Mouse (Mus musculus): ENCODE measurements around the gene Slc7a1. TPM values are rescaled to one million over a fixed set of nuclear protein-coding genes. Genes with fewer than 3 reads are reported as not detected.

Gene Slc7a1
- polyA plus RNA-seq, 1 experiment from 2014 or later = 18.3 TPM

DNA sequence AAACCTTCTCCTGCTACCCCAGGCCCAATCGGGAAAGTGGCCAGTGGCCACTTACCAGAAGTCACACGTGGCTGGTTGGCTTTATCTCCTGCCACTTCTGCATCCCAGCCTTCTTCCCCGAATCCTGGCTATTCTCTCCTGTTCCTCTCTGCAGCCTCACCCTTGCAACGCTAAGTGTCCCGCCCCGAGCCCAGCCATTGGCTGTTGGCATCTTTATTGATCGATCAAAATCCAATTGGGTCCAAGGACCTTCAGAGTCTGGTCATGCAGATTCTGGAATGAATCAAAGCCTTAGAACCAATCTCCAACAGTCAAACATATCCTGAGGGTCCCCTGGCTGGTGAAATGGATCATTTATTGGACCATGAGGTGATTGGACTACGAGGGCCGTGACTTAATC, 18.7 kb upstream of the Slc7a1 start:
- H3K27ac ChIP-seq (ENCODE audit: low read depth, low read length) = no peak overlapping the region
- H3K9ac ChIP-seq (ENCODE audit: low read length) = no peak overlapping the region
- H3K27me3 ChIP-seq (ENCODE audit: control insufficient read depth, insufficient read depth, low read length) = no peaks in the 10 kb centered on the region
- H3K4me1 ChIP-seq (ENCODE audit: control insufficient read depth, insufficient read depth, low read length) = no peaks in the 10 kb centered on the region
- no peak overlapping the region for H3K4me3 ChIP-seq (ENCODE audit: low read depth, low read length)
- no peaks in the 10 kb centered on the region for H3K36me3 ChIP-seq (ENCODE audit: control insufficient read depth, insufficient read depth, low read length)
- H3K4me2 ChIP-seq = no peak overlapping the region
- no peaks in the 10 kb centered on the region for H3K9me3 ChIP-seq (ENCODE audit: control insufficient read depth, low read length)
- WGBS = 93% methylated on average over 9 of the region's 9 CpGs
- DNase-seq (ENCODE audit: low spot score, missing footprints) (no peak), ATAC-seq (ENCODE audit: low FRiP score) (no peak)

DNA sequence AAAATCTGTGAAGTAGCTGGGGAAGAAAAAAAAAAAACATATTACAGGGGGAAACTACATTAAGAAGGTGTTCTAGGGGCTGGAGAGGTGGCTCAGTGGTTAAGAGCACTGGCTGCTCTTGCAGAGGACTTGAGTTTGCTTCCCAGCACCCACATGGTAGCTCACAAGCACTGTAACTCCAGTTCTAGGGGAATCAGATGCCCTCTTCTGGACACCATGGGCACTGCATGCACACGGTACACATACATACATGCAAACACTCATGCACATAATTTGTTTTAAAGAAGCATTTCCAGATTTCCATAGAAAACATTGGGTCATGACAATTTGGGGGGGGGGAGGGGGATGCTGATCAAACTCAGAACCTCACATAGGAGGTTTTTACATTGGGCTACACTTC, 18.1 kb upstream of the Slc7a1 start:
- Histone ChIP-seq H3K9me3 (ENCODE audit: control insufficient read depth, low read length) (no peaks in the 10 kb centered on the region), H3K4me2 (no peak overlapping the region), H3K4me3 (ENCODE audit: low read depth, low read length) (no peak overlapping the region), H3K4me1 (ENCODE audit: control insufficient read depth, insufficient read depth, low read length) (no peaks in the 10 kb centered on the region), H3K9ac (ENCODE audit: low read length) (no peak overlapping the region), H3K36me3 (ENCODE audit: control insufficient read depth, insufficient read depth, low read length) (no peaks in the 10 kb centered on the region), H3K27ac (ENCODE audit: low read depth, low read length) (no peak overlapping the region), H3K27me3 (ENCODE audit: control insufficient read depth, insufficient read depth, low read length) (no peaks in the 10 kb centered on the region)
- WGBS = 95% methylated on average over 1 of the region's 1 CpGs
- DNase-seq (ENCODE audit: low spot score, missing footprints) = no peak
- no peak for ATAC-seq (ENCODE audit: low FRiP score)

DNA sequence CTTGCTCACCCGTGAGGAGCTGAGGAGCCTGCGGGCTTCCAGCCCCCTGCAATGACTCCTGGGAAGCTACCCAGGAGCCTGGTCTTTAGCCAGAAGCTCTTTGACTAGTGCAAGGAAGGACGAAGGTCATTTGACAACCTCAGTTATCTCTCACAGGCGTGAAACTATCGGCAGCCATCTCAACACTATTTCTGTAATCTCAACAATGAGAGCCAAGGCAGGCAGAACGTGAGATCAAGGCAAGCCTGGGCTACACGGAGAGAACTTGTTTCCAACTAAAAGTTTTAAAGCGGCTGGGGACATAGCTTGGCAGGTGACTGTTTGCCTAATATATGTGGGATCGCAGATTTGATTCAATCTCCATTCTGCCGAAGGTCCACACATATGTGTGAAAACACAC, 16.8 kb upstream of the Slc7a1 start:
- DNase-seq (ENCODE audit: low spot score, missing footprints) = peak; percentile 64
- WGBS = 76% methylated on average over 10 of the region's 10 CpGs

DNA sequence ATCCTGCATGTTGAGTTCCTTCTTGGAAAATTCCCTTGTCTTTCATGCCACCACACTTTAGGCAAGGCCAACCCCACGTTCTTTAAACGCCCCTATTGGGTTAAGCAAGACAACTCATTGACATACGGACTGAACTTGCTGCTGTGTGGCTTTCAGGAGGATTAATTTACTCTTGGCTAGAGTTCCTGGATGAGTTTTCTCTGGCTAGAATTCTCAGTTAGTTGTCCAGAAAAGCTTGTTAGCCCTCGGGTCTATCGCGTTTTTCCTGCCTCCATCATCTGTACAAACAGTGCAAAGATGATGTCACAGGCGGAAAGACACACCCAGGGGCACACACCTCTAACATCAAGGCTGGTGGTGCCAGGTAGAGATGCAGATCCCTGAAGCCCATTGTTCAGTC, 14.5 kb upstream of the Slc7a1 start:
- Histone ChIP-seq H3K4me3 (ENCODE audit: low read depth, low read length) (no peak overlapping the region), H3K4me1 (ENCODE audit: control insufficient read depth, insufficient read depth, low read length) (no peaks in the 10 kb centered on the region), H3K27ac (ENCODE audit: low read depth, low read length) (no peak overlapping the region), H3K4me2 (no peak overlapping the region), H3K36me3 (ENCODE audit: control insufficient read depth, insufficient read depth, low read length) (no peaks in the 10 kb centered on the region), H3K27me3 (ENCODE audit: control insufficient read depth, insufficient read depth, low read length) (no peaks in the 10 kb centered on the region), H3K9me3 (ENCODE audit: control insufficient read depth, low read length) (no peaks in the 10 kb centered on the region), H3K9ac (ENCODE audit: low read length) (no peak overlapping the region)
- 46% methylated on average over 7 of the region's 7 CpGs for WGBS
- no peak for DNase-seq (ENCODE audit: low spot score, missing footprints)
- no peak for ATAC-seq (ENCODE audit: low FRiP score)

More for the DNA sequence above, 16.8 kb upstream of the Slc7a1 start:
- ATAC-seq (ENCODE audit: low FRiP score) = no peak
- H3K27me3 ChIP-seq (ENCODE audit: control insufficient read depth, insufficient read depth, low read length) = no peaks in the 10 kb centered on the region
- no peaks in the 10 kb centered on the region for H3K36me3 ChIP-seq (ENCODE audit: control insufficient read depth, insufficient read depth, low read length)
- no peak overlapping the region for H3K27ac ChIP-seq (ENCODE audit: low read depth, low read length)
- no peaks in the 10 kb centered on the region for H3K9me3 ChIP-seq (ENCODE audit: control insufficient read depth, low read length)
- no peak overlapping the region for H3K4me2 ChIP-seq
- no peak overlapping the region for H3K4me3 ChIP-seq (ENCODE audit: low read depth, low read length)
- no peaks in the 10 kb centered on the region for H3K4me1 ChIP-seq (ENCODE audit: control insufficient read depth, insufficient read depth, low read length)
- no peak overlapping the region for H3K9ac ChIP-seq (ENCODE audit: low read length)

DNA sequence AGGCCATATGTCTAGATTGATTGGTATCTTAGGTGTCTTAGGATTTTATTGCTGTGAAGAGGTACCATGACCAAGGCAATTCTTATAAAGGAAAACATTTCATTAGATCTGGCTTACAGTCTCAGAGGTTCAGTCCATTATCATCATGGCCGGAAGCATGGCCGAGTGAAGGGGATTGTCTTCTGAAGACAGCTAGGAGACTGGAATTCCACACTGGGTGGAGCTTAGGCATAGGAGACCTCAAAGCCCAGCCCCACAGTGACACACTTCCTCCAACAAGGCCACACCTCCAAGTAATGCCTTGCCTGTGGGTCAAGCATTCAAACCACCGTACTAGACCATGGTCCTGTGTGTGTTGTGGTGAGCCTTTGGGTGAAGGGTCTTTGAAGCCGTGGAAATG, 12.8 kb upstream of the Slc7a1 start:
- Histone ChIP-seq H3K9me3 (ENCODE audit: control insufficient read depth, low read length) (no peaks in the 10 kb centered on the region), H3K4me2 (no peak overlapping the region), H3K4me3 (ENCODE audit: low read depth, low read length) (no peak overlapping the region), H3K36me3 (ENCODE audit: control insufficient read depth, insufficient read depth, low read length) (no peaks in the 10 kb centered on the region), H3K27ac (ENCODE audit: low read depth, low read length) (no peak overlapping the region), H3K27me3 (ENCODE audit: control insufficient read depth, insufficient read depth, low read length) (no peaks in the 10 kb centered on the region), H3K4me1 (ENCODE audit: control insufficient read depth, insufficient read depth, low read length) (no peaks in the 10 kb centered on the region), H3K9ac (ENCODE audit: low read length) (no peak overlapping the region)
- 94% methylated on average over 4 of the region's 4 CpGs for WGBS
- no peak for DNase-seq (ENCODE audit: low spot score, missing footprints)
- ATAC-seq (ENCODE audit: low FRiP score) = no peak

DNA sequence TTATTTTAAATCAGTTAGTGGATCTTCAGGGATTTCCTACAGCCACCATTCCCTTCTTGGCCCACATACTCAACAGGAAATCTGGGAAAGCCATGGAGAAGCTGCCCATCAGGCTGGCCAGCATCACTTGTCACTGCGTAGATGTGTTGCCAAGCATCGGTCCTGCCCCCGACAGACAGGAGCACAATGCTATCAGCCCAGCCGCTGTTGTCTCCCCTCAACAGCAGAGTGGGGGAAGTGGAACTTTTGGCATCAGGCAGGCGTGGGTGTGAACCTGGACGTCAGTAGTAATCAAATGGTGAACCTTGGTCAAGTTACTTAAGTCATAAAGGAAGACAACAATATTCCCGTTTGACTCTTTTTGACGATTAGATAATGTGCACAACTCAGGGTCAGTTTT, 9.8 kb upstream of the Slc7a1 start:
- Histone ChIP-seq H3K4me2 (no peak overlapping the region), H3K9ac (ENCODE audit: low read length) (no peak overlapping the region), H3K9me3 (ENCODE audit: control insufficient read depth, low read length) (no peaks in the 10 kb centered on the region), H3K27ac (ENCODE audit: low read depth, low read length) (no peak overlapping the region), H3K27me3 (ENCODE audit: control insufficient read depth, insufficient read depth, low read length) (no peaks in the 10 kb centered on the region), H3K4me1 (ENCODE audit: control insufficient read depth, insufficient read depth, low read length) (no peaks in the 10 kb centered on the region), H3K36me3 (ENCODE audit: control insufficient read depth, insufficient read depth, low read length) (no peaks in the 10 kb centered on the region), H3K4me3 (ENCODE audit: low read depth, low read length) (no peak overlapping the region)
- WGBS = 91% methylated on average over 8 of the region's 8 CpGs
- ATAC-seq (ENCODE audit: low FRiP score) = no peak
- no peak for DNase-seq (ENCODE audit: low spot score, missing footprints)

DNA sequence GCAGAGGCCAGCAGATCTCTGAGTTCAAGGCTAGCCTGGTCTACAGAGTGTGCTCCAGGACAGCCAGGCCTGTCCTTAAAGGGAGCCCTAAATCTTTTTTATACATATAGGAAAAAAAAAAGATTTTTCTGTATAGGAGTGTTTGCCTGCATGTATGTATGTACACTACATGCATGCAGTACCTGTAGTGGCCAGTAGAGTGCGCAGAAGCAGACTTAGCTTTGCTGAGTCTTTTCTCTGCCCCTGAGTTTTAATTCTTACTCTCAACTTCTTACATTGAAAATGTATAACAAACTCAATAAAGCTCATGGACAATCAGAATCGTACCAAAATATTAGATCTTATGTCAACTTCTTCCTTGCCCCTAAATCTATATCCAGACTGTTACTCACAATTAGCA, 7.2 kb upstream of the Slc7a1 start:
- DNase-seq (ENCODE audit: low spot score, missing footprints) = no peak
- no peak overlapping the region for H3K27ac ChIP-seq (ENCODE audit: low read depth, low read length)
- H3K27me3 ChIP-seq (ENCODE audit: control insufficient read depth, insufficient read depth, low read length) = no peaks in the 10 kb centered on the region
- no peak overlapping the region for H3K4me3 ChIP-seq (ENCODE audit: low read depth, low read length)
- 89% methylated on average over 2 of the region's 2 CpGs for WGBS
- no peaks in the 10 kb centered on the region for H3K4me1 ChIP-seq (ENCODE audit: control insufficient read depth, insufficient read depth, low read length)
- no peak overlapping the region for H3K4me2 ChIP-seq
- ATAC-seq (ENCODE audit: low FRiP score) = no peak
- no peaks in the 10 kb centered on the region for H3K36me3 ChIP-seq (ENCODE audit: control insufficient read depth, insufficient read depth, low read length)
- no peak overlapping the region for H3K9ac ChIP-seq (ENCODE audit: low read length)
- no peaks in the 10 kb centered on the region for H3K9me3 ChIP-seq (ENCODE audit: control insufficient read depth, low read length)

DNA sequence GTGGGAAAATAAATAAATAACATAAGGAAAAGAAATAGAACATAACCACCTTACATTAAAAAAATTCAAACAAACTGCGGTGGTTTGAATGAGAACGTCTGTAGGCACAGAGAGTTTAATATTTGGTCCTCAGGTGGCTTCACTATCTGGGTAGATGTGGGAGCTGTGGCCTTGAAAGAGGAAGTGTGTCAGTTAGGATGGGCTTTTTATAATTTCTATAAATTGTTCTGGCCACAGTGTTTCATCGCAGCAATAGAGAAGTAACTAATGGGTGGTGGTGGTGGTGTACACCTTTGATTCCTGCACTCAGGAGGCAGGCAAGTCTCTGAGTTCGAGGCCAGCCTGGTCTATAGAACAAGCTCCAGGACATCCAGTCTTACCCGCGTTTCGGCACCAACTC, 4.8 kb upstream of the Slc7a1 start:
- Histone ChIP-seq H3K27me3 (ENCODE audit: control insufficient read depth, insufficient read depth, low read length) (no peaks in the 10 kb centered on the region; the same call in 1 of the 2 replicates), H3K27ac (ENCODE audit: low read depth, low read length) (no peak overlapping the region), H3K4me2 (no peak overlapping the region), H3K36me3 (ENCODE audit: control insufficient read depth, insufficient read depth, low read length) (no peaks in the 10 kb centered on the region), H3K9me3 (ENCODE audit: control insufficient read depth, low read length) (no peaks in the 10 kb centered on the region), H3K4me1 (ENCODE audit: control insufficient read depth, insufficient read depth, low read length) (no peaks in the 10 kb centered on the region; the same call in 1 of the 2 replicates), H3K9ac (ENCODE audit: low read length) (no peak overlapping the region), H3K4me3 (ENCODE audit: low read depth, low read length) (no peak overlapping the region)
- WGBS = 94% methylated on average over 7 of the region's 7 CpGs
- DNase-seq (ENCODE audit: low spot score, missing footprints) (no peak), ATAC-seq (ENCODE audit: low FRiP score) (no peak)

DNA sequence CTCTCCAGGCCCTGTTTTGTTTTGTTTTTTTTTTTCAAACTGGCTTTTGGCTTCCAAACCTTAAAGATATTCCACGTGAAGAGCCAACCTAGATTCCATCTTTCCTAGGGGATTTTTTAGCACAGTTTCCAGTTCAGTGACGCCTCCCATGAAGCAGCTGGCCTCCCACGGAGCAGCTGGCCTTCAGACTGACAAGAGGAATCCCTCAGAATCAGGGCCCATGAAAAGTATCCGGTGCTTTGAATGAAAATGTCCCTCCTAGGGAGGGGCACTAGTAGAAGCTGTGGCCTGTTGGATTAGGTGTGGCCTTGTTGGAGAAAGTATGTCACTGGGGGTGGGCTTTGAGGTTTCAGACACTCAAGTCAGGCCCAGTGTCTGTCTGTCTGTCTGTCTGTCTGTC, 2.9 kb upstream of the Slc7a1 start:
- WGBS = 43% methylated on average over 4 of the region's 4 CpGs
- no peaks in the 10 kb centered on the region; the same call in 1 of the 2 replicates for H3K27me3 ChIP-seq (ENCODE audit: control insufficient read depth, insufficient read depth, low read length)
- DNase-seq (ENCODE audit: low spot score, missing footprints) = no peak

More for the DNA sequence above, 2.9 kb upstream of the Slc7a1 start:
- Histone ChIP-seq H3K4me3 (ENCODE audit: low read depth, low read length) (no peak overlapping the region), H3K9ac (ENCODE audit: low read length) (no peak overlapping the region), H3K9me3 (ENCODE audit: control insufficient read depth, low read length) (no peaks in the 10 kb centered on the region), H3K36me3 (ENCODE audit: control insufficient read depth, insufficient read depth, low read length) (no peaks in the 10 kb centered on the region), H3K4me1 (ENCODE audit: control insufficient read depth, insufficient read depth, low read length) (peaks cover 5% of the 10 kb centered on the region), H3K27ac (ENCODE audit: low read depth, low read length) (no peak overlapping the region), H3K4me2 (no peak overlapping the region)
- ATAC-seq (ENCODE audit: low FRiP score) = no peak
